Mouse (Mus musculus) gastrocnemius, postnatal 25 days (tissue): Measurements from ENCODE around the gene Pomgnt2. TPM values are rescaled to one million over a fixed set of nuclear protein-coding genes. Genes with fewer than 3 reads are reported as not detected.

Source experiments
- DNase-seq: peaks from one replicate; pipeline ENCODE4 v3.0.0; 2022
- total RNA-seq, 2 experiments: library from RNA; stranded (reverse); gene quantifications; 1 replicate in 1 of 2; 2 replicates in 1 of 2; pipeline ENCODE4 v1.2.3; 2021

Gene Pomgnt2
- total RNA-seq, 2 experiments from 2014 or later, result 8.9 to 10.0 TPM

- DNase-seq, result no peak
These were observed 27.0 kb downstream of the Pomgnt2 start for GRCm38 (mm10) chr9:121969841-121970381.

- no peak for DNase-seq
These were observed 28.7 kb downstream of the Pomgnt2 start for GRCm38 (mm10) chr9:121968258-121968657.

GRCm38 (mm10) chr9:121964941-121965340 lies 32.0 kb downstream of the Pomgnt2 start:
- no peak for DNase-seq

GRCm38 (mm10) chr9:121959966-121960635 lies 36.8 kb downstream of the Pomgnt2 start:
- DNase-seq, result no peak

- DNase-seq, result peak; percentile 47
These were observed 44.3 kb downstream of the Pomgnt2 start for GRCm38 (mm10) chr9:121952596-121952995.

- no peak for DNase-seq
These were observed 45.8 kb downstream of the Pomgnt2 start for GRCm38 (mm10) chr9:121951114-121951423.

- peak; percentile 80 for DNase-seq
These were observed 46.3 kb downstream of the Pomgnt2 start, which contains the start of gene Fam198a for GRCm38 (mm10) chr9:121950418-121951113. TSS of gene Fam198a (plus strand) at chr9:121950988.

GRCm38 (mm10) chr9:121948431-121948830 lies 48.5 kb downstream of the Pomgnt2 start:
- no peak for DNase-seq

- no peak for DNase-seq
These were observed 49.1 kb downstream of the Pomgnt2 start for GRCm38 (mm10) chr9:121947784-121948183.

GRCm38 (mm10) chr9:121943628-121944027 lies 53.3 kb downstream of the Pomgnt2 start:
- DNase-seq, result no peak

- DNase-seq, result no peak
These were observed 53.9 kb downstream of the Pomgnt2 start for GRCm38 (mm10) chr9:121943005-121943404.

GRCm38 (mm10) chr9:121937944-121938355 lies 59.0 kb downstream of the Pomgnt2 start:
- no peak for DNase-seq

GRCm38 (mm10) chr9:121937451-121937864 lies 59.5 kb downstream of the Pomgnt2 start:
- DNase-seq, result no peak

GRCm38 (mm10) chr9:121936952-121937351 lies 60.0 kb downstream of the Pomgnt2 start:
- DNase-seq, result no peak

- DNase-seq, result no peak
These were observed 62.1 kb downstream of the Pomgnt2 start for GRCm38 (mm10) chr9:121934856-121935255.

Other genes starting within 250 kb of the Pomgnt2 start
- gene Zfp651, start 237.8 kb downstream of the Pomgnt2 start, total RNA-seq, result 100 to 1,000 TPM in 1 of 2 experiments, 10 to 100 TPM in 1; 78.3 to 101 TPM
- gene Klhl40, start 219.5 kb downstream of the Pomgnt2 start, total RNA-seq, result 100 to 1,000 TPM; 116 to 215 TPM
- 100 to 1,000 TPM; 193 to 201 TPM for gene Hhatl, start 204.6 kb downstream of the Pomgnt2 start, total RNA-seq
- gene Ccdc13, start 157.6 kb downstream of the Pomgnt2 start, total RNA-seq, result under 1 TPM; 0.32 to 0.46 TPM
- gene Higd1a, start 138.7 kb downstream of the Pomgnt2 start, total RNA-seq, result 100 to 1,000 TPM; 110 to 115 TPM
- 1 to 10 TPM; 1.9 to 2.0 TPM for gene Ackr2, start 98.8 kb downstream of the Pomgnt2 start, total RNA-seq
- gene Cyp8b1, start 80.8 kb downstream of the Pomgnt2 start, total RNA-seq, result not detected
- gene Fam198a, start 46.1 kb downstream of the Pomgnt2 start, total RNA-seq, result 1 to 10 TPM; 1.3 to 1.6 TPM
- 10 to 100 TPM; 43.2 to 63.0 TPM for gene Snrk, start 120.2 kb upstream of the Pomgnt2 start, total RNA-seq